Mouse (Mus musculus): ENCODE data around the gene Ulbp1. TPM values are rescaled to one million over a fixed set of nuclear protein-coding genes. Genes with fewer than 3 reads are reported as not detected.
"Not testable (repeated sequence)": the region's sequence is repeated elsewhere in the genome, so short reads cannot be mapped to it uniquely, and the experiment has no call there.

Gene Ulbp1
- total RNA-seq (2022) = 1 to 10 TPM; 1.5 to 2.5 (median 2.0) TPM

- DNase-seq (ENCODE audit: low spot score) = peak; percentile 86
Measured at GRCm38 (mm10) chr10:7473197-7473889, at the start of gene Ulbp1. Ulbp1 (minus strand) TSS chr10:7473638.

- not testable (repeated sequence) for DNase-seq (ENCODE audit: low spot score)
Measured at GRCm38 (mm10) chr10:7498180-7498579, 24.7 kb upstream of the Ulbp1 start.

GRCm38 (mm10) chr10:7492384-7492783 is 18.9 kb upstream of the Ulbp1 start:
- DNase-seq (ENCODE audit: low spot score) = not testable (repeated sequence)

- DNase-seq (ENCODE audit: low spot score) = no peak
Measured at GRCm38 (mm10) chr10:7483650-7484049, 10.2 kb upstream of the Ulbp1 start.

- not testable (repeated sequence) for DNase-seq (ENCODE audit: low spot score)
Measured at GRCm38 (mm10) chr10:7474225-7474624, 787 bp upstream of the Ulbp1 start.

- no peak for DNase-seq (ENCODE audit: low spot score)
Measured at GRCm38 (mm10) chr10:7471664-7472063, 1.8 kb downstream of the Ulbp1 start.

GRCm38 (mm10) chr10:7470457-7470856 is 3.0 kb downstream of the Ulbp1 start:
- no peak for DNase-seq (ENCODE audit: low spot score)

- peak; percentile 60 for DNase-seq (ENCODE audit: low spot score)
Measured at GRCm38 (mm10) chr10:7469716-7470414, 3.6 kb downstream of the Ulbp1 start.

- DNase-seq (ENCODE audit: low spot score) = no peak
Measured at GRCm38 (mm10) chr10:7462006-7462405, 11.4 kb downstream of the Ulbp1 start.

- DNase-seq (ENCODE audit: low spot score) = no peak
Measured at GRCm38 (mm10) chr10:7438928-7439327, 34.5 kb downstream of the Ulbp1 start.

- no peak for DNase-seq (ENCODE audit: low spot score)
Measured at GRCm38 (mm10) chr10:7393143-7394035, 80.0 kb downstream of the Ulbp1 start.

GRCm38 (mm10) chr10:7391935-7392930 is 81.2 kb downstream of the Ulbp1 start:
- no peak for DNase-seq (ENCODE audit: low spot score)

GRCm38 (mm10) chr10:7391561-7391934 is 81.9 kb downstream of the Ulbp1 start:
- DNase-seq (ENCODE audit: low spot score) = no peak

- DNase-seq (ENCODE audit: low spot score) = no peak
Measured at GRCm38 (mm10) chr10:7391108-7391507, 82.3 kb downstream of the Ulbp1 start.

Other genes starting within 250 kb of the Ulbp1 start
- gene Lrp11, start 116.2 kb upstream of the Ulbp1 start, total RNA-seq (2022) = 1 to 10 TPM; 2.8 to 6.1 (median 3.8) TPM
- gene Nup43, start 193.9 kb upstream of the Ulbp1 start, total RNA-seq (2022) = 1 to 10 TPM; 4.9 to 7.1 (median 6.0) TPM
- gene Pcmt1, start 207.5 kb upstream of the Ulbp1 start, total RNA-seq (2022) = 100 to 1,000 TPM in 1 of 4 experiments, 10 to 100 TPM in 3; 94.3 to 102 (median 98.0) TPM
- 10 to 100 TPM; 10.5 to 12.1 (median 10.8) TPM for gene Lats1, start 207.6 kb upstream of the Ulbp1 start, total RNA-seq (2022)

Data from heart, adult 8-10 months (tissue).